Mouse (Mus musculus): Measurements from ENCODE around the gene Ttc3.

The Ttc3 gene

DNA sequence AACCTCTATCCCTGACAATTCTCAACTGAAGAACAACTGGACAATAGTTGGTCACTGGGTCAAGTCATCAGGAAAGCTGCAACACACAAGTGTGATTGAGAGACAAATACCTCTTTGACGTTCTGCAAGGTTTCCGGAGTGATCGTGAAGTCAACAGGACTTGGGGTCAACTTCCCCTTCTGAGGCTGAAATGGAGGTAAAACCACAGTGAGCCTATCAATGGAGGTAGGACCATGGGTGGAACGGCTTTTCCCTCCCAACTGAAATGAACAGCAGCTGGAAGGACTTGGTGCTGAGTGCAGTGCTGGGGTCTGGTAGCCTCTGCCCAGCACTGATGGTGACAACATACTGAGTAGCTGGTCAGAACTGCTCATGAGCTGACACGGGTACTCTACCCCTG, 133.8 kb downstream of the Ttc3 start:
- no peak for DNase-seq (ENCODE audit: low spot score in 2 of 2)

GRCm38 (mm10) chr16:94507071-94507470, 136.7 kb downstream of the Ttc3 start:
- DNase-seq (ENCODE audit: low spot score in 2 of 2), result no peak

GRCm38 (mm10) chr16:94508769-94509168, 138.4 kb downstream of the Ttc3 start:
- DNase-seq (ENCODE audit: low spot score in 2 of 2), result no peak

GRCm38 (mm10) chr16:94509983-94510382, 139.6 kb downstream of the Ttc3 start:
- DNase-seq (ENCODE audit: low spot score in 2 of 2), result no peak

GRCm38 (mm10) chr16:94517606-94518005, 147.2 kb downstream of the Ttc3 start:
- no peak for DNase-seq (ENCODE audit: low spot score in 2 of 2)
